Comparison of ENCODE assay signal across 13 mouse cellular contexts in the genomic region with DNA sequence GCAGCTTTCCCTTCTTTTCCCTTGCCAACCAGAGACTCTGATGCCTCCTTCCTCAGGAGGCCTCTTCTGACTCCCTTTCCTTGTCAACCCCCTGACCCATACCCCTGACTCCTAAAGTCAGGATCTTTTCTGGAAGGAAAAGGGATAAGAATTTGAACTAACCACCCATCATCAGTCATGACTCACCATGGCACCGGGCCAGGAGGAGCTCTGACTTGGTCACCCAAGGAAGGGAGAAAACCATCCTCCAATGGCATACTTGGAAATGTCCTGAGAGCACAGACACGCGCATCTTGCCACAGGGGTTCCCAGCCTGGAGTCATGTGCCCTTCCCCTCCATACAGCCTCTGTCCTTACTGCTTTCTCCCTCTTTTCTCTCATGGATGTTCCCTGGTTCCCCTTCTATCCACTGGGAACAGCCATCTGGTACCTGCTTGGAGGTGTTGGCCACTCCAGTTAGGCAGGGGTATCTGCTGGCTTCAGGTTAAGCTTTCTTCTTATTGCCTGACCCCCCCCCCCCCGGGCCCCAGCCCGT. TPM values are rescaled to one million over a fixed set of nuclear protein-coding genes. Genes with fewer than 3 reads are reported as not detected.
A peak's percentile ranks its signal among the peaks of the same experiment; 100 is the strongest.
DNase-seq lines count a peak whose midpoint lies in the region; ATAC-seq and TF ChIP-seq lines count a peak whose summit lies in the region.
"Had no signal": no experiment of that assay in that cellular context is flagged by ENCODE, and none has a peak within 500 bp of the region (broad histone marks: within the 10 kb centered on the region; RNA-seq: fewer than 3 reads in every experiment).

No protein-coding gene starts in this region.

- no peaks in the 10 kb centered on the region for H3K36me3 ChIP-seq in hindbrain, embryonic 10.5 days
- H3K36me3 ChIP-seq in hindbrain, embryonic 12.5 days: no peaks in the 10 kb centered on the region
- H3K36me3 ChIP-seq in C2C12 (ENCODE audit: control insufficient read depth, insufficient read depth): no peaks in the 10 kb centered on the region
- H3K36me3 ChIP-seq: liver, embryonic 13.5 days; midbrain, embryonic 13.5 days had no signal

- H3K9ac ChIP-seq in hindbrain, embryonic 12.5 days: no peak overlapping the region
- H3K9ac ChIP-seq: liver, embryonic 13.5 days; midbrain, embryonic 13.5 days had no signal

- intact Hi-C loops in left cerebral cortex, postnatal 36 days (cut with DNase I): no loop called here

- ATAC-seq in hindbrain, embryonic 12.5 days (ENCODE audit: low FRiP score): no peak
- ATAC-seq: hindbrain, embryonic 16.5 days; midbrain, embryonic 13.5 days had no signal

- H3K27ac ChIP-seq in hindbrain, embryonic 10.5 days: peak overlapping the region; percentile 13; the same call in 1 of the 2 replicates
- no peak overlapping the region for H3K27ac ChIP-seq in hindbrain, embryonic 12.5 days
- H3K27ac ChIP-seq: heart, adult 2 months; liver, embryonic 13.5 days; midbrain, embryonic 13.5 days had no signal

- WGBS in hindbrain, embryonic 10.5 days: 76% methylated on average over 5 of the region's 5 CpGs
- 81% methylated on average over 5 of the region's 5 CpGs for WGBS in hindbrain, embryonic 12.5 days

- DNase-seq in hindbrain, embryonic 10.5 days (ENCODE audit: low spot score): no peak
- peak; percentile 92 for DNase-seq in 3T3-L1 (ENCODE audit: low read depth, low spot score)
- peak; percentile 73 for DNase-seq in adrenal gland, postnatal 14 days
- no peak for DNase-seq in left cerebral cortex, postnatal 36 days (ENCODE audit: low spot score in 2 of 2)
- DNase-seq in left cerebral cortex, adult 8-10 months (ENCODE audit: low spot score in 2 of 2): no peak
- DNase-seq: cerebellum, adult 18-20 months; heart, adult 2 months; kidney, adult 11 months; liver, embryonic 13.5 days had no signal

- H3K27me3 ChIP-seq in hindbrain, embryonic 10.5 days (ENCODE audit: insufficient read depth, poor library complexity, severe bottlenecking): peaks cover 59% of the 10 kb centered on the region
- no peaks in the 10 kb centered on the region; the same call in 1 of the 2 replicates for H3K27me3 ChIP-seq in hindbrain, embryonic 12.5 days
- H3K27me3 ChIP-seq in C2C12 (ENCODE audit: control insufficient read depth, insufficient read depth, insufficient read length): peaks cover 22% of the 10 kb centered on the region
- H3K27me3 ChIP-seq: liver, embryonic 13.5 days had no signal

- no peak overlapping the region for H3ac ChIP-seq in C2C12 (ENCODE audit: control insufficient read depth, insufficient read length, low read depth)

- peaks cover 48% of the 10 kb centered on the region for H3K4me1 ChIP-seq in hindbrain, embryonic 10.5 days (replicated peaks)
- H3K4me1 ChIP-seq in hindbrain, embryonic 12.5 days: peaks cover 19% of the 10 kb centered on the region

- H3K79me3 ChIP-seq in C2C12 (ENCODE audit: low read depth): no peaks in the 10 kb centered on the region

- H3K79me2 ChIP-seq in C2C12 (ENCODE audit: control insufficient read depth, insufficient read depth): no peaks in the 10 kb centered on the region

- H3K4me2 ChIP-seq in hindbrain, embryonic 12.5 days (replicated peaks): no peak overlapping the region
- H3K4me2 ChIP-seq: midbrain, embryonic 13.5 days had no signal

- no peak overlapping the region for H3K4me3 ChIP-seq in hindbrain, embryonic 10.5 days
- no peak overlapping the region for H3K4me3 ChIP-seq in hindbrain, embryonic 12.5 days
- no peak overlapping the region for H3K4me3 ChIP-seq in C2C12 (ENCODE audit: insufficient read depth, poor library complexity, severe bottlenecking)
- H3K4me3 ChIP-seq: heart, adult 2 months; liver, embryonic 13.5 days; midbrain, embryonic 13.5 days had no signal

- H3K9me3 ChIP-seq in hindbrain, embryonic 10.5 days: peaks cover under 1% of the 10 kb centered on the region; the same call in 1 of the 2 replicates
- H3K9me3 ChIP-seq in hindbrain, embryonic 12.5 days (replicated peaks): no peaks in the 10 kb centered on the region
- H3K9me3 ChIP-seq: liver, embryonic 13.5 days; midbrain, embryonic 13.5 days had no signal

- TF ChIP-seq CTCF in C2C12 (IDR thresholded peaks at IDR 0.05; ENCODE audit: control insufficient read depth, insufficient read depth, insufficient read length): no peak

TF ChIP-seq in C2C12, 6 proteins besides CTCF, POLR2A, EP300 and RAD21:
- TF ChIP-seq MYOD1 (IDR thresholded peaks at IDR 0.05; ENCODE audit: control insufficient read depth, insufficient read length, low read depth) (no peak), FOSL1 (IDR thresholded peaks at IDR 0.05; ENCODE audit: insufficient read depth, low read length, poor library complexity, severe bottlenecking) (peak; percentile 29), USF1 (IDR thresholded peaks at IDR 0.05; ENCODE audit: low read depth) (peak; percentile 67)
TF ChIP-seq in C2C12: peak in this region for 2.

RNA-seq across cellular contexts. Expression of a gene that starts 22.7 kb away (rescaled TPM):
- polyA plus RNA-seq in hindbrain, embryonic 10.5 days (2016; fragmentation: Nextera tagmentation; extraction: Ambion mirVana): 10.0 and 10.3 TPM in 2 replicates
- 11.1 and 11.2 TPM in 2 replicates for polyA plus RNA-seq in hindbrain, embryonic 12.5 days (2016; fragmentation: Nextera tagmentation; extraction: Ambion mirVana)
- polyA plus RNA-seq in C2C12 (2012; fragmentation: generic; extraction: Trizol): 14.1 TPM
- 46.5 and 62.1 TPM in 2 replicates for total RNA-seq in adrenal gland, postnatal 14 days (2021)
- 10 to 100 TPM; 19.7 to 25.6 TPM for total RNA-seq in left cerebral cortex, postnatal 36 days (2021)
- total RNA-seq in left cerebral cortex, adult 8-10 months (2022): 10 to 100 TPM; 23.5 to 28.6 (median 26.1) TPM

Comparison
In these comparisons a context has a peak if more than half of its experiments do, and no peak if none do; other contexts are left out.
1. DNase-seq: peak in 3T3-L1 (single experiment) and adrenal gland, postnatal 14 days (single experiment); none in hindbrain, embryonic 10.5 days (single experiment), left cerebral cortex, postnatal 36 days (0 of 2) and left cerebral cortex, adult 8-10 months (0 of 2).